Mouse (Mus musculus) WW6 (cell line): ENCODE data around the gene Xlr4c.
A peak's percentile ranks its signal among the peaks of the same experiment; 100 is the strongest.
"Not testable (repeated sequence)": the region's sequence is repeated elsewhere in the genome, so short reads cannot be mapped to it uniquely, and the experiment has no call there.

Experiments
- DNase-seq: peaks from one replicate; pipeline ENCODE4 v3.0.0-alpha.2; 2013; ENCODE audit warnings: low read depth, low spot score

The Xlr4c gene

GRCm38 (mm10) chrX:73242821-73243325, at the start of gene Xlr4c:
Xlr4c (minus strand) TSS chrX:73243130.
- DNase-seq = not testable (repeated sequence)

GRCm38 (mm10) chrX:73265270-73265669, 22.3 kb upstream of the Xlr4c start, which contains the start of gene Xlr3c:
Xlr3c (minus strand) TSS chrX:73265390.
- not testable (repeated sequence) for DNase-seq

GRCm38 (mm10) chrX:73262428-73262827, 19.5 kb upstream of the Xlr4c start:
- DNase-seq = not testable (repeated sequence)

- DNase-seq = no peak
Observed at GRCm38 (mm10) chrX:73229288-73229687, 13.6 kb downstream of the Xlr4c start.

- no peak for DNase-seq
Observed at GRCm38 (mm10) chrX:73228606-73229214, 14.2 kb downstream of the Xlr4c start.

- DNase-seq = peak; percentile 24
Observed at GRCm38 (mm10) chrX:73227914-73228605, 14.9 kb downstream of the Xlr4c start, which contains the start of gene F8a. F8a (plus strand) TSS chrX:73228291.

GRCm38 (mm10) chrX:73225365-73225764, 17.6 kb downstream of the Xlr4c start:
- no peak for DNase-seq

- not testable (repeated sequence) for DNase-seq
Observed at GRCm38 (mm10) chrX:73213819-73214564, 28.9 kb downstream of the Xlr4c start, which contains the start of gene Xlr4b. Xlr4b (plus strand) TSS chrX:73214333.

GRCm38 (mm10) chrX:73191934-73192333, 51.0 kb downstream of the Xlr4c start, which contains the start of gene Xlr3b:
Xlr3b (plus strand) TSS chrX:73192207.
- DNase-seq = not testable (repeated sequence)
